Mouse (Mus musculus) adrenal gland, adult (tissue): ENCODE data around the gene Ltbr.
"Not testable (repeated sequence)": the region's sequence is repeated elsewhere in the genome, so short reads cannot be mapped to it uniquely, and the experiment has no call there.

Source experiments
- DNase-seq, 2 experiments: peaks; one replicate each; pipeline ENCODE4 v3.0.0; 2022 to 2023; ENCODE audit warnings: low spot score in 1 of 2; ENCODE audit not compliant: inconsistent age in 2 of 2

Ltbr gene

DNA sequence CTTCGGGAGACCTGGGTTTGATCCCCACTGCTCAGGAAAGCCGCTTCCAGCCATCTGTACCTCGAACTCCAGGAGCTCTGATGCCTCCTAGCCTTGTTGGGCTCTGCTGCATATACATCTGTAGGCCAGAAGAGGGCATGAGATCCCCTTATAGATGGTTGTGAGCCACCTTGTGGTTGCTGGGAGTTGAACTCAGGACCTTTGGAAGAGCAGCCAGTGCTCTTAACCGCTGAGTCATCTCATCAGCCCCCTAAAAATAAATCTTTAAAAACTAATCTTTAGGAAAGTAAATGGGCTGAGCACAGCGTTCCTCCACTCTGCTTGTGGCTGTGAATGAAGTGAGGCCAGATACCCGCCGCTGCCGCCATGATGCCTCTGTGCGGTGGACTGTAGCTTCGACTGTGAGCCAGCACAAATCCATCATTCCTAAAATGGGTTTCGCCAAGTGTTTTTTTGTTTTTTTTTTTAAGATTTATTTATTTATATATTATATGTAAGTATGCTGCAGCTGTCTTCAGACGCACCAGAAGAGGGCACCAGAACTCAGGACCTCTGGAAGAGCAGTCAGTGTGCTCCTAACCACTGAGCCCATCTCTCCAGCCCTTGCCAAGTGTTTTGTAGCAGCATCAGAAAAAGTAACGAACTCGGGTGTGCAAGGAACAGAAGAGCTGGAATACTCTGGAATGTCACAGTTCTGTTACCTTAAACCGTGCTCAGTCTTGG lies 38.7 kb downstream of the Ltbr start:
- peak; percentile 58 to 74 for DNase-seq

GRCm38 (mm10) chr6:125272228-125272785 lies 41.4 kb downstream of the Ltbr start:
- no peak for DNase-seq

DNA sequence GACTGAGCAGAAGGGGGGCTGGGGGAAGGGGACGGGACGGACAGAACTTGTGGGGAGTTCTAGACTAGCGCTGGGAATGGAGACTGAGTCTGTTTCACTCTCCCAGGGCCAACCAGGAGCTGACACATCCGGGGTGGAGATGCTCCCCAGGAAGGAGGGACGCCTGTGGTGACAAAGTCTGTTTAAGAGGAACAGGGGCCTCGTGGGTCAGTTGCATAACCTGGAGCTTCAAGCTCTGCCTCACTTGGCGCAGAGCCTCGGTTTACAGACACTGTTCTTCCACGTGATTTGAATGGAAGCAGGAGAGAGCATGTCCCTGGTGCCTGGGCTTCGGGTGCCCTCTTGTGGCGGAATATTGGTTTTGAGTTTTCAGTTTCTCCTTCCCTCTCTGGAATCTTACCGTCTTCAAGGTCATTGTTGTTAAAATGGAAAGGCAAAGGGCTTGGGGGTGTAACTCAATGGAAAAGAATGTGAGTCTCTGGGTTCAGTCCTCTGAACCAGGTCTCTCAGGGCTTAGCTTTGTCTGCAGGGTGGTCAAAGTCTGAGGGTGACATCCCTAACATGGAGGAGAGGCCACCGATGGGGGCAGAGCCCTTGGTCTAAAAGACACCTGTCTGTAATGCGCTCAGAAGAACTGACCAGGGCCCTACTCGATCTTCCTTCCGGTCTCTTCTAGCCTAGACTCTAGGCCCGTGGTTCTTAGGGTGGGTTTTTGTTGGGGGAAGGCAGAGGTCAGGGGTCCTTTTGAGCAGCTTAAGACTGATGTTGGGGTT lies 42.0 kb downstream of the Ltbr start:
- DNase-seq: peak; percentile 94 to 98

DNA sequence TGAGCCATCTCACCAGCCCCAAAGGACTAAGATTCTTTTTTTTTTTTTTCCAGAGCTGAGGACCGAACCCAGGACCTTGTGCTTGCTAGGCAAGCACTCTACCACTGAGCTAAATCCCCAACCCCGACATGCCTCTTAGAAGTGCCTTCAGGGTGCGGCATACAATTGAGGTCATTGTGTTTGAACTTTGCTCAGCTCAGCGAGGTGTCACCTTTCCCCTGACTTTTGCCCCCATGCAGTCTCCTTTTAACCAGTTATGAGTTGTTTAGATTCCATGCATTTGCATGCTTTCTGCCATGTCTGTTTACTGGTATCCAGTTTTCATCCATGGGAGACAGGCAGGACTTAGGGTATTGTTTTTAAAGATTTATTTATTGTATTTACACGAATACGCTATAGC lies 44.9 kb downstream of the Ltbr start:
- DNase-seq: no peak

- DNase-seq: no peak
Measured at GRCm38 (mm10) chr6:125267469-125267868, 46.2 kb downstream of the Ltbr start.

DNA sequence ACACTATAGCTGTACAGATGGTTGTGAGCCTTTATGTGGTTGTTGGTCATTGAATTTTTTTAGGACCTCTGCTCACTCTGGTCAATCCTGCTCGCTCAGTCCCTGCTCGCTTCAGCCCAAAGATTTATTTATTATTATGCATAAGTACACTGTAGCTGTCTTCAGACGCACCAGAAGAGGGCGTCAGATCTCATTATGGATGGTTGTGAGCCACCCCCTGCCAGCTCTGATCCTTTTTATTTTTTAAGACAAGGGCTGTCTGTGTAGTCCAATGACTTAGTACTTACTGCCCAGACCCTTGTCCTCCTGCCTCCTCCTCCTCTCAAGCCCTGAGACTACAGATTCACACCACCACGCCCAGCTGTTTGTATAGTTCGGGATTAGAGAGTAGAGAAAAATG lies 47.1 kb downstream of the Ltbr start:
- DNase-seq: not testable (repeated sequence)

- no peak for DNase-seq
Measured at GRCm38 (mm10) chr6:125266091-125266490, 47.6 kb downstream of the Ltbr start.

- no peak for DNase-seq
Measured at GRCm38 (mm10) chr6:125265239-125265638, 48.4 kb downstream of the Ltbr start.

DNA sequence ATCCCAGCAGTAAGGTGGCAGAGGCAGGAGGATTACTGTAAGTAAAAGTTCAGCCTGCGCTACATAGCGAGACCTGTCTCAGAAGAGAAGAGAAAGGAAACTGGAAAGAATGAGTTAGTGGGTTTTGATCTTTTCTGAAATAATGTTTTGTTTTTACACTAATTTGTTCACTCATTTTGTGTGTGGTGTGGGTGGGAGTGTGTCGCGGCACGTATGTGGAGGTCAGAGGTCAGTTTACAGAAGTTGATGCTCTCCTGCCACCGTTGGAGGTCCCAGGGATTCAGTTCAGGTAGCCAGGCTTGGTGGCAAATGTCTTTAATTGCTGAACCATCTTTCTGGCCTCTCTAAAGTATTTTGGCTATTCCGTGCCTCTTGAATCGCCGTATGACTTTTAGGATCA lies 49.5 kb downstream of the Ltbr start:
- DNase-seq: no peak

- DNase-seq: no peak
Measured at GRCm38 (mm10) chr6:125260006-125260555, 53.6 kb downstream of the Ltbr start.
